Mouse (Mus musculus) MEL-GATA-1-ER (cell line): ENCODE results near the gene Repin1.
"Not testable (repeated sequence)": the region's sequence is repeated elsewhere in the genome, so short reads cannot be mapped to it uniquely, and the experiment has no call there.

Source experiments
- DNase-seq: peaks from one replicate; pipeline ENCODE4 v3.0.0-alpha.2; 2012; ENCODE audit warnings: low read depth; ENCODE audit errors: extremely low read depth

The Repin1 gene

DNA sequence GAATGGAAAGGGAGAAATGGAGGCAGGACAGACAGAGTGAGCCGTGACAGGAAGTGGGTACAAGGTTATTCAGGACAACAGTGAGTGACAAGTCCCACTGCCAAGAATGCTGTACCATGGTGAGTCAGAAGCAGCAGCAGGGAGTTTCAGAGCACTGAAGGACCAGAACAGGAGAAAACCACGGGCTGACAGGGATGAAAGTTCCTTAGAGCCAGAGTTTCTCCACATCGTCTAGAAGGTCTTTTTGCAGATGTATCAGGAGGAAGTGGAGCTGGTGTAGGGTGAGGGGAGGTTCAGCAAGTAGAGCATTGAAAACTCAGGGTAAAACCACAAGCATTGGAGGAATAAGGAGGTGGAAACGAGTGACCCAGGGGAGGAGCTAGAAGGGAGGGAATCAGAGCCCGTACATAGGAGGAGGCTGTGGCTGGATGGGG, 14.5 kb upstream of the Repin1 start:
- no peak for DNase-seq

DNA sequence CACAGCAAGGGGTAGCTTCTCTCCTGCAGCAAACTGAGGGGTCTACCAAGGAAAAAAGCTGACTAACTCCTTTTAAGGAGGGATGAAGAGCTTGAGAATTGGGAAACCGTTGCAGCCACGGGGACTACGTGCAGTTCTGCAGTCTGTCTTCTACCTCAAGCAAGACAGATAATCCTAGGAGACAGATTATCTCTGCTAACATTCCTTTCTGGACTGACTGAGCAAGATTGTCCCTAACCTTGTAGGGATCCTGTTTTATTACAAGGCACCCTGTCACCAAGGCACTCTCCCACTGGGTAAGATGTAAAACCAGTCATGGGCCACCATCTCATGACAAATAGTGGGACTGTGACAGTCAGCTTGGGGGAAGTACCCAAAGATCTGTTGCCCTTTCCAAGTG, 12.4 kb upstream of the Repin1 start:
- DNase-seq: no peak

DNA sequence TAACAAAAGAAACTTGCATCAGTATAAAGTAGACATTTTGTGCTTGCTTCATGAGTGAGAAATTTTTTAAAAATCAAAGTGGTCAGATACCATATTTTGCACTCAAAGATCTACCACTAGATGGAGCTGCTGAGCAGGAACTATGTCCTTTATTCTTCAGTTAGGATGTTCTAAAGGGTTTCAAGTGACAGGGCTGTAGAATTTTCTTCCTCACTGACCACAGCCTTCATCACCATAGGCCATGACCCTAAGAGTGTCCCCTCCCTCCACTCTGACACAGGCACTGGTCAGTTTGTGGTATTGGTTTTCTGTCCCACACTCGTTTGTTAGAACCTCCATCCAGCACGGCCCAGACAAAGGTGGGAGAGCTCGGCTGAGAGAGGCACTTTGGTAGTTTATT, 11.6 kb upstream of the Repin1 start:
- DNase-seq: no peak

DNA sequence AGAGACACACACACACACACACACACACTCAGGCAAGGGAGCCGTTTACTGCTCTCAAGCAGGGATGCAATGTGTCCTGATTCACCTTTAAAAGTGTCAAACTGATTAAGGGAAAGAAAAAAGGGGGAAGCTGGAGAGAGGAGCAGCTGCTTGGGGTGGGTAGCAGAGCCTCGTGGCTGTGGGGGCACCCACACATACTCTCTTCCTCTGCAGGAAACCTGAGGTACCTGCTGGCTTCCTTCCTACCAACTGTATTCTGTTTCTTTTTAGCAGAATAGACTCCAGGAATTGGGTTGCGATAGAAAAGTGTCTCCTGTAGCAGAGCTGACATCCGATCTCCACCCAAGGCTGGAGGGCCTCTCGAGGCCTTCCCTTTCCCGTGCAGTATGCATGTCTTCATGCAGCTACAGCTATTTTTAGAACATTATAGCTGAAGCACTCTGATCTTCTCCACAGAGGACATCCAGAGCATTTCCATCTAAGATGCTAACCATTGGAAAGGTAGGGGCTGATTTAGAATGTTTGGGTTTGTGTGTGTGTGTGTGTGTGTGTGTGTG, 4.4 kb upstream of the Repin1 start, which contains the start of gene Gm45021:
Gm45021 (plus strand) TSS at position 417 of the 557 bp plus-strand sequence.
- no peak for DNase-seq

- DNase-seq: no peak
Observed at GRCm38 (mm10) chr6:48591221-48591845, 2.4 kb upstream of the Repin1 start.

- no peak for DNase-seq
Observed at GRCm38 (mm10) chr6:48591871-48592270, 1.8 kb upstream of the Repin1 start.

GRCm38 (mm10) chr6:48594043-48594738, 508 bp downstream of the Repin1 start:
- no peak for DNase-seq

GRCm38 (mm10) chr6:48595278-48595677, 1.6 kb downstream of the Repin1 start:
- DNase-seq: no peak

DNA sequence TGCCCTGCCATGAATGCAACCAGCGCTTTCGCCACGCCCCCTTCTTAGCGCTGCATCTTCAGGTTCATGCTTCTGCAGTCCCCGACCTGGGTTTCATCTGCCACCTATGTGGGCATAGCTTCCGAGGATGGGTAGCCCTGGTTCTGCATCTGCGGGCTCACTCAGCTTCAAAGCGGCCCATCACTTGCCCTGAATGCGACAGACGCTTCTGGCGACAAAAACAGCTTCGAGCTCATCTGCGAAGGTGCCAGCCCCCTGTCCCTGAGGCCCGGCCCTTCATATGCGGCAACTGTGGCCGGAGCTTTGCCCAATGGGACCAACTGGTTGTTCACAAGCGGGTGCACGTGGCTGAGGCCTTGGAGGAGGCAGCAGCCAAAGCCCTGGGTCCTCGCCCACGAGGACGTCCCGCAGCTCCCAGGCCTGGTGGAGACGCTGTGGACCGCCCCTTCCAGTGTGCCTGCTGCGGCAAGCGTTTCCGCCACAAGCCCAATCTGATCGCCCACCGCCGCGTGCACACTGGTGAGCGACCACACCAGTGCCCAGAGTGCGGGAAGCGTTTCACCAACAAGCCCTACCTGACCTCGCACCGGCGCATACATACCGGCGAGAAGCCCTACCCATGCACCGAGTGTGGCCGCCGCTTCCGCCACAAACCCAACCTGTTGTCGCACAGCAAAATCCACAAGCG, 3.0 kb downstream of the Repin1 start:
- DNase-seq: no peak

DNA sequence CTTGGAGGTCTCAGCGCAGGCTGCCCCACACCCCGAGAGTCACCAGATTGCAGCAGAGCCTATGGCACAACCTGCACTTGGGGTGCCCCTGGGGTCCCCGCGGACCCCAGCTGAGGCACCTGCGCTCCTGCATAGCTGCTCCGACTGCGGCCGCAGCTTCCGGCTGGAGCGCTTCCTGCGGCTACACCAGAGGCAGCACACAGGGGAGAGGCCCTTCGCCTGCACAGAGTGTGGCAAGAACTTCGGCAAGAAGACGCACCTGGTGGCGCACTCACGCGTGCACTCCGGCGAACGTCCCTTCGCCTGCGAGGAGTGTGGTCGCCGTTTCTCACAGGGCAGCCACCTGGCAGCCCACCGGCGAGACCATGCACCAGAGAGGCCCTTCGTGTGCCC, 3.5 kb downstream of the Repin1 start:
- no peak for DNase-seq

- no peak for DNase-seq
Observed at GRCm38 (mm10) chr6:48600594-48600993, 6.9 kb downstream of the Repin1 start.

DNA sequence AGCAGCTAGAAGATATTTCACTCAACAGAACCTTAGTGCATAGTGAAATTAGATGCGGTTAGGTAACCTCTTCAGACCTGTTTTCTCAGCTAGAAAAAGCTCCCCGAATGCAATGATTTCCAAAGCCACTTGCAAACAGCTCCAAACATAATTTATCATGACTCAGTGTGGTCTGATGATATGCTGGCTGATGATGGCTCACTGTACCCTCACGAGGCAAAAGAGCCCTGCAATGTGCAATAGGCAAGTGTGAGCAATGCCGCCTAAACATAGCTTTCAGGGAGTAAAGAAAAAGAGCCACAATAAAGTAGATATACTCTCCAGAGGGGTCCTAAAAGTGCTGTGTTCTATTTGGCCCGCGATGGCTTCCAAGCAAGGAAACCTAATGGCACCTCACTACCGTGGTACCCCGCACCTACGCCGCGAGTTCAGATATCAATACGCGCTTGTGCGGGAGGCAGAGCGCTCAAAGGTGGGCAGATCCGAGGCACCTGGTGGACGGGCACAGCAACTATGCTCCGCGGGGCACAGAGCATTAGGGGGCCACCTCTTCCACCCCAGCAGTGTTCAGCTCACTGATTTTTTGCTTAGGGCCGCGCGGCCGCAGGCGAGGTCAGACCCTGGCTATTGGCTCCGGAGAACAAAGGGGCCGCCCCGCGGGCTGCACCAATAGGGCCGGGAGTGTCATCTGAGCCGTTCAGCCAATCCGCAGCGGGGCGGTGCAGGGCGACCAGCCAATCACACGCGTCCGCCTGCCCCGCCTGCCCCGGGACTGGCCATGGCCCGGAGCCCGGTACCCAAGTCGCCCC, 7.8 kb downstream of the Repin1 start, which contains the start of gene Zfp775:
Zfp775 (plus strand) TSS at position 793 of the 809 bp plus-strand sequence.
- DNase-seq: no peak

GRCm38 (mm10) chr6:48602080-48602741, 8.5 kb downstream of the Repin1 start:
- DNase-seq: no peak

DNA sequence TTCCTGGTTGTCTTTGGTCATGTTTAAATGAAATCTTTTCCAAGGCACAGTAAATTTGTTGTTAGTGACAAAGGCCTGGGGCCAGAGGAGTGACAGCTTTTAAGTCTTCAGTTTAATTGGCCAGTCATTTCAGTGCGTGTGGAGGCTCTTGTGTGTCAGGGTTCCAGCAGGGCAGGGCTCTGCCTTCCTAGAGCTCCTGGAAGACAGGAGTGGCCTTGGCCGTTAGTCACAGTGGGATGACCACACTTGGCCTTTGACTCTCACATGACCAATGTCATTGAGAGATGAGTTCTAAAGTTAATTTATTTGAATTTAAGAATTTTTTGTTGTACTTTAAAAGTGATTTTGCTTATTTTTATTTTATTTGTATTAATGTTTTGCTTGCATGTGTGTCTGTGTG, 14.4 kb downstream of the Repin1 start:
- DNase-seq: no peak

- no peak for DNase-seq
Observed at GRCm38 (mm10) chr6:48609512-48609911, 15.8 kb downstream of the Repin1 start.

DNA sequence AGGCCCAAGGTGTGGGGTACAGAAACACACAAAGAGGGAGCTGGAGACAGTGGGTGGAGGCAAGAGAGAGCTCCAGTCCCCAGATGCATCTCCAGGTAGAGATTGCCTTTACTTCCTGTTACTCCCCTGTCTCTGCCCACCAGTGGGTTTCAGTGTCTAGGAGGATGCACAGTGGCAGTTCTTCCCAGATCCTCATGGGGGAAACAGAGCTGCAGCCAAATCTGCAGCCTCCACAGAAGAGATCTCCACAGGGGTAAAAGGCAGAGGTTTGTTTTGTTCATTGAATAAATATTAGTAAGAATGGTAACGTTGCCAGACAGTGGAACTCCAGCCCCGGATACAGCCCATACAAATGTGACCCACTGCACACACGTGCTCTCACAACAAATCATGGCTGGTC, 17.0 kb downstream of the Repin1 start:
- no peak for DNase-seq

DNA sequence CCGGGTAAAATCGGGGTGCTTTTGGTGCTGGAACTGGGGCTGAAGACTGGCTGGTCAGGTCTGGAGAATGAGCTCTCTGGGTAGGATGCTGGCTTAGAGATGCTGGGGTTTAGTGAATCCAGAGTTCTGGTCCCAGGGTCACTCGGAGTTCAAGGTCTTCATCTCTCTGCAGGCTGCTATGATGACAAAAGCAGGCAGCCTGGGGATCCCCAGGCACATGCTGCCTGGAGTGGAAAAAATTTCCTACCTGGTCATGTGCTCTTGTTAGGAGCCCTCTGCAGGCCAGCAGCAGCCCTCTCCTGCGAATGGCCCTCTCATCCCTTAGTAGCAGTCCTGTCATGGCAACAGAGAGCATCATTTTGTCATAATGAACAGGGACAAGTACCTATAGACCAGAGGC, 19.8 kb downstream of the Repin1 start:
- DNase-seq: no peak

DNA sequence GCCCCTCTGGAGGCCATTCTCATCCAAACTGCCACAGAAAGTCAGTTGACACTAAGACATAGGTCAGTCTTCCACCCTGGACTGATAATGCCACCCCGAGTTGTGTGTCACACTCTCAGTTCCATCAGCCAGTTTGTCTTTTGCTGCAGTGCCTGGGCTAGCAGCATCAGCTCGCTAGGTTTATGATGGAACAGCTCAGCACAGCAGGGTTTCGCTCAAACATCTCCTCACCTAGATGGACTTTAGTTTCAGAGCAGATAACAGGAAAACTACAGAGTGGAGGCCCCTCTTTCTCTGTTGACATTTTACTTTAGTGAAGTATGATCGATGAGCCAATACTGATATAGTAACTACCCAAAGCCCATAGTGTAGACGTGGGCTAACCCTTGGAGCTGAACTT, 21.1 kb downstream of the Repin1 start:
- DNase-seq: no peak

DNA sequence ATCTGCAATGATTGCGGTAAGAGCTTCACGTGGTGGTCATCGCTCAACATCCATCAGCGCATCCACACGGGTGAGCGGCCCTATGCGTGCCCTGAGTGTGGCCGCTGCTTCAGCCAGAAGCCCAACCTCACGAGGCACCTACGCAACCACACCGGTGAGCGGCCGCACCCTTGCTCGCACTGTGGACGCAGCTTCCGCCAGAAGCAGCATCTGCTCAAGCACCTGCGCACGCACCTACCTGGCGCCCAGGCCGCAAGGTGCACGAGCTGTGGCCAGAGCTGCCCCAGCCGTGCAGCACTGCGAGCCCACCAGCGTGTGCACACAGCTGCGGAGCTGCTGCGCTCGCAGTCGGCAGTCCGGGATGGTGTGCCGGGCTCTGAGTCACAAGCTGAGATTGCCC, 26.3 kb downstream of the Repin1 start:
- DNase-seq: no peak

DNA sequence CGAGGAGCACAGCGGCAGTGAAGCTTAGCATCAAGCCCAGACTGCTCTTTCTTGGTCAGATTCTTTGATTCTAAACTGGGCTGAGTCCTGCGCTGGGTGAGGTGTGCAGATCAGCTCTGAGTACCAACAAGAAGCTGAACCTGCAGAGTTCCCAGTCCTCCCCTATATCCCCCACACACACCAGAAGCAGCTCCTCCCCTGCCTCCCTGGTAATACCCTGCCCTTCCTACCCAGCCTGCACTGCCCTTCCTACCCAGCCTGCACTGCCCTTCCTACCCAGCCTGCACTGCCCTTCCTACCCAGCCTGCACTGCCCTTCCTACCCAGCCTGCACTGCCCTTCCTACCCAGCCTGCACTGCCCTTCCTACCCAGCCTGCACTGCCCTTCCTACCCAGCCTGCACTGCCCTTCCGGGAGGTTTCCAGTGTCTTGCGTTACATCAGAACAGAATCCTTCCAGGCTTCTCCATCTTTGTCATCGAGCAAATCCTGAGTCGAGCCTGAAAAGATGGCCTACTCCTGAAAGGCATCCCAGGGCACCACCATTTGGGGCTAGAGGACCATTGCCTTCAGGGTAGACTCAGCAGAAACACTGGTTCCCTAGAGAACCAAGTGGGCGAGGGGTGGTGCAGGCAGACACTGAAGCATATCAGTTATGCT, 28.6 kb downstream of the Repin1 start:
- DNase-seq: not testable (repeated sequence)
